Mouse (Mus musculus) testis, adult 2 months (tissue): ENCODE data around the gene Mrps18a. TPM values are rescaled to one million over a fixed set of nuclear protein-coding genes. Genes with fewer than 3 reads are reported as not detected.

ENCODE experiments used
- H3K27ac ChIP-seq: fragments of 200-500 bp; 2 replicates; pipeline ENCODE4 v1.5.1; 2012; ENCODE audit warnings: low read depth, low read length; ENCODE audit not compliant: control insufficient read depth, insufficient read depth
- H3K27me3 ChIP-seq: fragments of 200-500 bp; 2 replicates; pipeline ENCODE4 v1.6.1; 2012; ENCODE audit warnings: mild to moderate bottlenecking, low read length, moderate library complexity; ENCODE audit not compliant: control insufficient read depth, insufficient read depth
- H3K36me3 ChIP-seq: fragments of 200-500 bp; 2 replicates; pipeline ENCODE4 v1.6.1; 2012; ENCODE audit warnings: mild to moderate bottlenecking, low read length; ENCODE audit not compliant: control insufficient read depth, insufficient read depth
- H3K4me1 ChIP-seq: fragments of 200-500 bp; 2 replicates; pipeline ENCODE4 v1.6.1; 2012; ENCODE audit warnings: low read length; ENCODE audit not compliant: control insufficient read depth, insufficient read depth
- H3K4me3 ChIP-seq: fragments of 200-500 bp; 2 replicates; pipeline ENCODE4 v1.5.1; 2012; ENCODE audit warnings: low read depth, mild to moderate bottlenecking, low read length, moderate library complexity, mixed read lengths; ENCODE audit not compliant: control insufficient read depth
- CTCF ChIP-seq: fragments of 200-500 bp; IDR thresholded peaks from 2 replicates; pipeline ENCODE4 v1.5.1; 2012; ENCODE audit warnings: low read depth, mild to moderate bottlenecking, inconsistent platforms, low read length, moderate library complexity; ENCODE audit not compliant: control insufficient read depth, insufficient read depth, insufficient replicate concordance
- POLR2A ChIP-seq: fragments of 200-500 bp; IDR thresholded peaks from 2 replicates; pipeline ENCODE4 v1.6.1; 2012; ENCODE audit warnings: low read depth, mild to moderate bottlenecking, inconsistent platforms, low read length, moderate library complexity; ENCODE audit not compliant: control insufficient read depth
- polyA plus RNA-seq: library from polyadenylated mRNA; depleted of rRNA; stranded (reverse); fragments of >200 nt; gene quantifications from 2 replicates; pipeline ENCODE4 v1.2.3, GENCODE M21; 2012

The Mrps18a gene
- polyA plus RNA-seq, 1 experiment, result 74.0 TPM

GRCm38 (mm10) chr17:46160090-46160662 is 49.4 kb downstream of the Mrps18a start:
- H3K36me3 ChIP-seq, result no peaks in the 10 kb centered on the region
- H3K4me3 ChIP-seq, result peak overlapping the region; percentile 92
- no peak for TF ChIP-seq POLR2A
- no peak for TF ChIP-seq CTCF

GRCm38 (mm10) chr17:46160686-46161085 is 49.9 kb downstream of the Mrps18a start, which contains the start of gene Gtpbp2:
Gene Gtpbp2, plus strand, starts transcription at chr17:46161032.
- H3K4me1 ChIP-seq, result peaks cover 6% of the 10 kb centered on the region
- peak within 1 kb of the TSS; percentile 92 for H3K4me3 ChIP-seq
- H3K27me3 ChIP-seq, result no peaks in the 10 kb centered on the region
- H3K36me3 ChIP-seq, result no peaks in the 10 kb centered on the region
- H3K27ac ChIP-seq, result peak within 1 kb of the TSS; percentile 91
- peak; percentile 80 for TF ChIP-seq POLR2A
- no peak for TF ChIP-seq CTCF

More at GRCm38 (mm10) chr17:46160090-46160662, 49.4 kb downstream of the Mrps18a start:
- Histone ChIP-seq H3K4me1 (peaks cover 6% of the 10 kb centered on the region), H3K27me3 (no peaks in the 10 kb centered on the region), H3K27ac (peak overlapping the region; percentile 91)

GRCm38 (mm10) chr17:46161179-46161578 is 50.4 kb downstream of the Mrps18a start:
- H3K4me1 ChIP-seq, result peaks cover 6% of the 10 kb centered on the region
- no peaks in the 10 kb centered on the region for H3K27me3 ChIP-seq
- TF ChIP-seq CTCF (no peak), POLR2A (no peak)
- H3K4me3 ChIP-seq, result peak overlapping the region; percentile 92
- H3K36me3 ChIP-seq, result no peaks in the 10 kb centered on the region; the same call in 1 of the 2 replicates
- H3K27ac ChIP-seq, result peak overlapping the region; percentile 73

DNA sequence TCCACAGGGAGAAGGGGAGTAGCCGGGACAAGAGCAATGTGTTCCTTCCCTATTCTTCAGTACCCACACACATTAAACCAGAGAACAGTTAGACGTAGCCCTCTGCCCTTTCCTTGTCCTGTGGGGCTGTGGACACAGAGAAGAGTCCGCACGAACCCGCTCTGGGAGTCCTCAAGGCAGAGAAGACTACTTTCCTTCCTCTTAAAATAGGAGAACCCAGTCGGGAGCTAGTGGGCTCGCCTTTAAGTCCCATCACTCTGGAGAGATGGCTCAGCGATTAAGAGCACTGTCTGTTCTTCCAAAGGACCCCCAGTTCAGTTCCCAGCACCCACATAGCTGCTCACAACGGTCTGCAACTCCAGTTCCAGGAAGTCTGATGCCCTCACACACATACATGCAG is 50.9 kb downstream of the Mrps18a start:
- peaks cover 6% of the 10 kb centered on the region for H3K4me1 ChIP-seq
- H3K27ac ChIP-seq, result peak overlapping the region; percentile 73
- H3K27me3 ChIP-seq, result no peaks in the 10 kb centered on the region
- H3K36me3 ChIP-seq, result no peaks in the 10 kb centered on the region; the same call in 1 of the 2 replicates
- H3K4me3 ChIP-seq, result peak overlapping the region; percentile 92
- TF ChIP-seq POLR2A (no peak), CTCF (no peak)

- Histone ChIP-seq H3K27ac (no peak overlapping the region), H3K4me3 (peak overlapping the region; percentile 32), H3K36me3 (no peaks in the 10 kb centered on the region; the same call in 1 of the 2 replicates), H3K27me3 (no peaks in the 10 kb centered on the region), H3K4me1 (peaks cover 6% of the 10 kb centered on the region)
- TF ChIP-seq POLR2A (no peak), CTCF (no peak)
Observed at GRCm38 (mm10) chr17:46162551-46162950, 51.8 kb downstream of the Mrps18a start.

- no peak overlapping the region for H3K27ac ChIP-seq
- H3K36me3 ChIP-seq, result no peaks in the 10 kb centered on the region; the same call in 1 of the 2 replicates
- TF ChIP-seq CTCF (no peak), POLR2A (no peak)
- no peaks in the 10 kb centered on the region for H3K27me3 ChIP-seq
- H3K4me3 ChIP-seq, result peak overlapping the region; percentile 32
- H3K4me1 ChIP-seq, result peaks cover 6% of the 10 kb centered on the region
Observed at GRCm38 (mm10) chr17:46162951-46163421, 52.2 kb downstream of the Mrps18a start.

DNA sequence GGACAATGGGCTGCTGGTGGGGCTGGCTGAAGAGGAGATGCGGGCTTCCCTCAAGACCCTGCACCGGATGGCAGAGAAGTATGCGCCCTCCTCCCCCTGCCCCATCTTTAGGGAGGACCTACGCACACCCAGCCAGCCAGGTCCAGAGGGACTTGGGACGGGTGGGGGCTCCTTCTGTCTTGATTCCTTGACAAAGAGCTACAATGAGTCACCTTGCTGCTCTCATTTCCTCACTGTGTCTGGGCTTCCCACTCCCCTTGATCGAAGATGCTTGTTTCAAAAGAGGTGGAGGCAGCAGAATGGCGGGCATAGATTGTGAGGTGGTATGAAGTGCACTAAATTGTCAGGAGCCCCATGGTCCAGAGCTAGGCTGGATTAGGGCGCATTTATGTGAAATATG is 53.5 kb downstream of the Mrps18a start:
- H3K4me1 ChIP-seq, result peaks cover 6% of the 10 kb centered on the region
- no peak overlapping the region for H3K27ac ChIP-seq
- no peak overlapping the region for H3K4me3 ChIP-seq
- TF ChIP-seq POLR2A (no peak), CTCF (no peak)
- H3K27me3 ChIP-seq, result no peaks in the 10 kb centered on the region
- no peaks in the 10 kb centered on the region; the same call in 1 of the 2 replicates for H3K36me3 ChIP-seq
